Mouse (Mus musculus) lung, postnatal 0 days (tissue): ENCODE measurements around the gene Gtf2b.

Source experiments
- CTCF ChIP-seq: IDR thresholded peaks from 2 replicates; pipeline ENCODE4 v1.5.1; 2016; ENCODE audit warnings: antibody characterized with exemption, mild to moderate bottlenecking
- EP300 ChIP-seq: IDR thresholded peaks from 2 replicates; pipeline ENCODE4 v1.6.1; 2016; ENCODE audit warnings: antibody characterized with exemption, mild to moderate bottlenecking, control low read depth

DNA sequence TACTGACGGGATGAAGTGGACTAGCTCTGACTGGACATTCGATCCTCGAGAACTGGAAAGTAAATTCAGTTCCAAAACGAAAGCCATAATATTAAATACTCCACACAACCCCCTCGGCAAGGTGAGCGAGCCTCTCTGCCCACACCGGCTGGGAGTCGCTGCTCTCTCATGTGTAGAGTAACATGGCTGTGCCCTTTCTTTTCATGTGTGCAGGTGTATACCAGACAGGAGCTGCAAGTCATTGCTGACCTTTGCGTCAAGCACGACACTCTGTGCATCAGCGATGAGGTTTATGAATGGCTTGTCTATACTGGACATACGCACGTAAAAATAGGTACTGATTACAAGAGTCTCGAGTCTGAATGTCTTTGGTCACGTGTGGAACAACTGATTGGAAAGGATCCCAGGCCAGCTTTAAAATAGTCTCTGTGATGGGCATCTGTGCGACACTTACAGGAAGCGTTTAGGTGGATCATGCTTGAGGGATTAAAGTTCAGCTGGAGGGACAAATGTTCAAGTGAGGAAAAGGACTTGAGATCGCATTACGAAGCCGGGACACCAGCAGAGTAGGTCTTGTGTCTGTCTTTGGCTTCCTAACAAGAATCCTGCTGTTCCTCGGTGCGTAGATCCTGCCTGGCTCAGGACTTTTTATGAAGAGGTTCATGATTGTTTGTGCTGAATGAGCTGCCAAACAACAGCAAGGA lies 38.7 kb upstream of the Gtf2b start:
- TF ChIP-seq CTCF: no peak
- TF ChIP-seq EP300: no peak
